Mouse (Mus musculus) lung, postnatal 4 days (tissue): Measurements from ENCODE around the gene Btnl6.
"Not testable (repeated sequence)": the region's sequence is repeated elsewhere in the genome, so short reads cannot be mapped to it uniquely, and the experiment has no call there.

Experiments
- DNase-seq, 2 experiments: peaks; one replicate each; pipeline ENCODE4 v3.0.0; 2021

Gene Btnl6

DNA sequence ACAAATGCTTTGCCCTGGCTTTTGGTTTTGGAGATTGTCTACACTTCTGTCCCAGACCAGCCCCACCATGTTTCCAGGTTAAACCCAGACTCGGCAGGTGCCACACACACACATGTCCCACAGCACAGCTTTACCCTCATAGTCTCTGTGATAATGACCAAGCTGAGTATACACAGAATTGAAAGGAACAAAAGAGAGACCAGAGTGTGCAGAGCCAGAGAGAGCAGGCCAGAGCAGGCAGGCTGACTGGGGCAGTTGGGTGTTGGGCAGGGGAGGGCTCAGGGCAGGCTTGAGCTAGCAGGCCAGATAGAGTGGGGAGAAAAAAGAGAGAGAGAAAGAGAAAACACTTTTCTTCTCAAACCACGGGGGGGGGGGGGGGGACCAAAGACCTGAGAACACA, 20.6 kb downstream of the Btnl6 start:
- DNase-seq: no peak

DNA sequence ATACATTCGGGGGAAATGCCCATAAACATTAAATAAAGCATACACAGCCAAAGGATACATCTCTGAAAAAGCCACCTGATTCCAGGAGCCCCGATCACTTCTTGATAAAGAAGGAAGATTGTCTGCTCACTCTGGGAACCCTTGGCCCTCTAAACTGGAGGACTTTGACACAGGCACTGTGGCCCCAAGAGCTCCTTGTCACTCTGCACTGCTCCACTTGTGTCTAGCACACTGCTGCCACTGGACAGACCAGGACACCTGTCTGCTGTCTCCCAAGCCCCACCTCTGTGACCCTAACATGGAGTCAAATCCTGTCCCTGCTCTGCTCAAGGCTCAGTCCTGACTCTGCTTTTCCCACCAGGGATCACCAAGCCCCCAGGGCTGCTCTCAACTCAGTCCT, 22.0 kb downstream of the Btnl6 start:
- DNase-seq: not testable (repeated sequence)

GRCm38 (mm10) chr17:34492796-34493195, 24.4 kb downstream of the Btnl6 start:
- DNase-seq: no peak

DNA sequence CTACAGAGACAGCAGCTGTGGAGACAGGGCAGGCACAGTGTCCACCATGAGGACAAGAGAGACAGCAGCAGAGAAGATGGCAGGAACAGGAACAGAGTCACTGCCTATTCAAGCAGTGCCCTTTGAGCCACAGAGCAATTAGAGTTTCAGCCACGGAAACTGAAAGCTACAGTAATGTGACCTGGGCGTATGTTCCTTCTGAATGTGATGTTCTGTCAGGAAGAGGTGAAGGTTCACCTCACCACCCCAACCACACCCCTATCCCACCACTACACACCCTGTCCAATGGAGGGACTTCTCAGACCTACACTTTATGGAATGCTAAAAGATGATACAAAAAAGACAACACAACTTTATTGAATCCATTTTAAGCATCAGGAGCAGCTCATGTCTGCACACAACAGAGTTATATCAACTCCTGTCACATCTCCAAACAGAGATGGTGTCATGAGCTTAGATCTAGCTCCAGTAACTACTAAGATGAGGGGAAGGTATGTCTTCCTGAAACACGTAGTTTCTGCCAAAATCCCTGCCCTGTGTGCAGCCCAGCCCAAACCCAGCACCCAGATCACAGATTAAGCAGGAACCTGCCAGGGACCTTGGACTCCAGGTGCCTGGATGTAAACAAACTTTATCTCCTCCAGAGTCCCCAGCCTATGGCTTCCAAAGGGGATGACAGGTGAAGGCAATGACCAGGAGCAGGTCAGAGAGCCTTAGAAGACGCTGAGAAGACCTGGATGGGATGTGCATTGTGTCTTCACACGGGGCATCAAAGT, 39.7 kb downstream of the Btnl6 start, which contains the start of gene Btnl4:
Btnl4 (minus strand) TSS at position 81 of the 776 bp plus-strand sequence.
- not testable (repeated sequence) for DNase-seq

DNA sequence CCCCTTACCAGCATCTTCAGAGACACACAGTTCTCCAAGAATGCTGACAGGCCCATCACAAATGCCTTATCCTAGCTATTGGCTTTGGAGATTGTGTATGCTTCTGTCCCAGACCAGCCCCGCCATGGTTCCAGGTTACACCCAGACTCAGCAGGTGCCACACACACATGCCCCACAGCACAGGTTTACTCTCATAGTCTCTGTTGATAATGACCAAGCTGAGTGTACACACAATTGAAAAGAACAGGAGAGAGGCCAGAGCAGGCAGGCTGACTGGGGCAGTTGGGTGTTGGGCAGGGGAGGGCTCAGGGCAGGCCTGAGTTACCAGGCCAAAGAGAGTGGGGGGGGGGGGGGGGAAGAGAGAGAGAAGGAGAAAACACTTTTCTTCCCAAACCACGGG, 40.7 kb downstream of the Btnl6 start:
- DNase-seq: no peak

GRCm38 (mm10) chr17:34475060-34475459, 42.1 kb downstream of the Btnl6 start:
- DNase-seq: no peak

DNA sequence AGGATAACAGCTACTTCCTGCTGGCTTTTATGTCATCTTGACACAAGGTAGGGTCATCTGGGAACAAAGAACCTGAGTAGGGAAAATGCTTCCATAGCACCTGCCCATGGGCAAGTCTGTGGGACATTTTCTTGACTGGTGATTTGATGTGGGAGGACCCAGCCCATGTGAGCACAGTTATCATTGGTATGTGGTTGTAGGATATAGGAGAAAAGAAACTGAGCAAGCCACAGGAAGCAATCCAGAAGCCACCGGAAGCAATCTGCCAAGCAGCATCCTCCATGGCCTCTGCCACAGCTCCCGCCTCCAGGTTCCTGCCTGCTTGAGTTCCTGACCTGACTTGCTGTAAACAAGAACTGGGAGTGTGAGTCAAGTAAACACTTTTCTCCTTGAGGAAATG, 46.7 kb downstream of the Btnl6 start:
- no peak for DNase-seq

DNA sequence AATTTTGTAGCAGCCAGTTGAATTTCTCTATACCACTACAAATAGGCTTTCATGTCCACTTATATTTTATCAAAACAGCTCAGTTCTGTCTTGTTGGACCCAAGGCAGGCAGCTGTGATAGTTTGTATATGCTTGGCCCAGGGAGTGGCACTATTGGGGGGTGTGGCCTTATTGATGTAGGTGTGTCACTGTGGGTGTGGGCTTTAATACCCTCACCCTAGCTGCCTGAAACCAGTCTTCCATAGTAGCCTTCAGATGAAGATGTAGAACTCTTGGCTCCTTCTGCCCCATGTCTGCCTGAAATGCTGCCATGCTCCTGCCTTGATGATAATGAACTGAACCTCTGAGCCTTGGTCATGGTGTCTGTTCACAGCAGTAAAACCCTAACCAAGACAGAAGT, 51.2 kb downstream of the Btnl6 start:
- not testable (repeated sequence) for DNase-seq

DNA sequence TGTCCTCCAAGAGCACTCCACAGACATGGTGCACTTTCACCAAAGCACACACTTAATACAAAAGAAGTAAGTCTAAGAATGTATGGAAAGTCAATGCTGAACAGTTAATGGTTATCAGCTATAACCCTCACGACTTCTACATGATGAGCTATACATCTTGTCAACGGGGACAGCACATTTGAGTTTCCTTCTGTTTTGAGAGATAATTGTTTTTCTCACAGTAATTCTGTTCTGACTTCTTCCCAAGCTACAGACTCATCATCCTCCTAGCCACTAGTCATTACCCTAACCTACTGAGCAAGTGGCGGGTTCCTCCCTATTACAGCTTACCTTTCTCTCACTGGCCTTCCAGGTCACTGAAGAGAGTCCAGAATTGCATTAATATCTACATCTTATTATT, 57.9 kb downstream of the Btnl6 start:
- no peak for DNase-seq
